ENCODE assay signal across 8 mouse cellular contexts in genomic region chr19:45544925-45545321, GRCm38 (mm10). TPM values are rescaled to one million over a fixed set of nuclear protein-coding genes. Genes with fewer than 3 reads are reported as not detected.
DNase-seq lines count a peak whose midpoint lies in the region; ATAC-seq lines count a peak whose summit lies in the region.

No protein-coding gene starts in this region.

- peak overlapping the region; percentile 35 for H3K4me3 ChIP-seq in hindbrain, embryonic 16.5 days (ENCODE audit: low read length)
- peak overlapping the region; percentile 92 for H3K4me3 ChIP-seq in megakaryocyte, embryonic 14.5 days (replicated peaks)

- peak overlapping the region; percentile 78 for H3K4me2 ChIP-seq in hindbrain, embryonic 16.5 days (ENCODE audit: low read length)

- H3K9me3 ChIP-seq in hindbrain, embryonic 16.5 days (ENCODE audit: control insufficient read depth, low read length) = no peaks in the 10 kb centered on the region
- H3K9me3 ChIP-seq in megakaryocyte, embryonic 14.5 days = no peaks in the 10 kb centered on the region

- H3K9ac ChIP-seq in hindbrain, embryonic 16.5 days (ENCODE audit: low read depth, low read length) = peak overlapping the region; percentile 50

- H3K27me3 ChIP-seq in hindbrain, embryonic 16.5 days (replicated peaks; ENCODE audit: control insufficient read depth, insufficient read depth, low read length) = peaks cover 16% of the 10 kb centered on the region
- H3K27me3 ChIP-seq in megakaryocyte, embryonic 14.5 days (replicated peaks) = peaks cover 82% of the 10 kb centered on the region

- no peaks in the 10 kb centered on the region for H3K36me3 ChIP-seq in hindbrain, embryonic 16.5 days (ENCODE audit: control insufficient read depth, insufficient read depth, low read length)
- H3K36me3 ChIP-seq in megakaryocyte, embryonic 14.5 days (replicated peaks; ENCODE audit: low read length) = no peaks in the 10 kb centered on the region

- peaks cover 23% of the 10 kb centered on the region for H3K4me1 ChIP-seq in hindbrain, embryonic 16.5 days (ENCODE audit: control insufficient read depth, insufficient read depth, low read depth, low read length)
- H3K4me1 ChIP-seq in megakaryocyte, embryonic 14.5 days = peaks cover 54% of the 10 kb centered on the region

- H3K27ac ChIP-seq in hindbrain, embryonic 16.5 days (ENCODE audit: low read depth, low read length) = no peak overlapping the region

- peak; percentile 75 for DNase-seq in R1 (ENCODE audit: low read depth, low spot score)
- peak; percentile 91 to 92 for DNase-seq in cerebellum, postnatal 14 days
- DNase-seq in gastrocnemius, adult 18-20 months (ENCODE audit: low spot score) = peak; percentile 87
- peak; percentile 35 to 73 for DNase-seq in left cerebral cortex, adult 8-10 months (ENCODE audit: low spot score in 2 of 2)
- DNase-seq in right cerebral cortex, adult 2 months (ENCODE audit: low spot score in 2 of 2) = peak; percentile 80
- peak; percentile 67 to 81 for DNase-seq in urinary bladder, postnatal 36 days (ENCODE audit: low spot score in 2 of 2)

- peak; percentile 60 for ATAC-seq in hindbrain, embryonic 16.5 days

- whole genome bisulfite sequencing in hindbrain, embryonic 16.5 days = under 1% methylated on average over 30 of the region's 30 CpGs

RNA-seq across cellular contexts. Expression of gene Poll, which starts 15.4 kb away (rescaled TPM):
- total RNA-seq in gastrocnemius, adult 18-20 months (2021) = 10 to 100 TPM; 14.8 to 15.1 TPM
- 11.1 and 14.6 TPM in 2 replicates for polyA plus RNA-seq in hindbrain, embryonic 16.5 days (2015; fragmentation: Nextera tagmentation; extraction: Ambion mirVana)
- total RNA-seq in left cerebral cortex, adult 8-10 months (2022) = 10 to 100 TPM in 2 of 4 experiments, 1 to 10 TPM in 2; 9.3 to 11.4 (median 10.6) TPM
- 7.5 and 15.4 TPM in 2 replicates for polyA plus RNA-seq in megakaryocyte, embryonic 14.5 days (2012; ENCODE audit: insufficient read depth, low replicate concordance)

RNA-seq across cellular contexts. Expression of gene Gm17018, which starts 15.5 kb away (rescaled TPM):
- total RNA-seq in gastrocnemius, adult 18-20 months (2021) = 10 to 100 TPM; 16.7 to 19.6 TPM
- polyA plus RNA-seq in hindbrain, embryonic 16.5 days (2015; fragmentation: Nextera tagmentation; extraction: Ambion mirVana) = 77.0 and 85.7 TPM in 2 replicates
- total RNA-seq in left cerebral cortex, adult 8-10 months (2022) = 10 to 100 TPM; 60.3 to 75.7 (median 69.0) TPM
- 32.0 and 59.1 TPM in 2 replicates for polyA plus RNA-seq in megakaryocyte, embryonic 14.5 days (2012; ENCODE audit: insufficient read depth, low replicate concordance)
